Mouse (Mus musculus) CD4-positive, CD25-positive, alpha-beta regulatory T cell, adult 4 months (primary cell): Measurements from ENCODE around the gene Pdzk1. TPM values are rescaled to one million over a fixed set of nuclear protein-coding genes. Genes with fewer than 3 reads are reported as not detected.

Experiments used
- ATAC-seq: one replicate; pipeline ENCODE4 v1.8.0; 2017
- polyA plus RNA-seq, 2 experiments: library from polyadenylated mRNA; unstranded; fragments of 100-300 nt; shearing (Covaris generic); gene quantifications; one replicate each; pipeline ENCODE4 v1.2.1; 2017

The Pdzk1 gene
- polyA plus RNA-seq, 2 experiments from 2014 or later: 0.32 to 0.85 TPM

- peak; percentile 27 for ATAC-seq
Observed at GRCm38 (mm10) chr3:96883690-96884089, 54.6 kb downstream of the Pdzk1 start.

GRCm38 (mm10) chr3:96902336-96902999 lies 73.4 kb downstream of the Pdzk1 start:
- no peak for ATAC-seq

- no peak for ATAC-seq
Observed at GRCm38 (mm10) chr3:96904393-96904792, 75.3 kb downstream of the Pdzk1 start, which contains the start of gene Gja5. Gene Gja5 (plus strand): TSS chr3:96904693.

GRCm38 (mm10) chr3:96904851-96905541 lies 75.9 kb downstream of the Pdzk1 start, which contains the start of gene Gpr89:
Gene Gpr89 (minus strand): TSS chr3:96905346.
- ATAC-seq: peak; percentile 97

- no peak for ATAC-seq
Observed at GRCm38 (mm10) chr3:96905592-96905991, 76.5 kb downstream of the Pdzk1 start.

Other genes with a start within 250 kb of the Pdzk1 start
- gene Polr3gl, start 235.1 kb upstream of the Pdzk1 start, polyA plus RNA-seq: 10 to 100 TPM; 40.6 to 51.4 TPM
- not detected for gene Ankrd34a, start 232.6 kb upstream of the Pdzk1 start, polyA plus RNA-seq
- under 1 TPM; 0.41 to 0.77 TPM for gene Lix1l, start 228.1 kb upstream of the Pdzk1 start, polyA plus RNA-seq
- gene Rbm8a, start 199.4 kb upstream of the Pdzk1 start, polyA plus RNA-seq: 100 to 1,000 TPM; 102 to 135 TPM
- gene Pex11b, start 193.9 kb upstream of the Pdzk1 start, polyA plus RNA-seq: 10 to 100 TPM; 56.4 to 70.5 TPM
- under 1 TPM in 1 of 2 experiments, not detected in 1; 0.11 TPM for gene Gm42957, start 193.8 kb upstream of the Pdzk1 start, polyA plus RNA-seq
- gene Itga10, start 183.7 kb upstream of the Pdzk1 start, polyA plus RNA-seq: under 1 TPM; 0.19 to 0.42 TPM
- gene Ankrd35, start 159.2 kb upstream of the Pdzk1 start, polyA plus RNA-seq: not detected
- 10 to 100 TPM; 41.9 to 83.2 TPM for gene Pias3, start 132.9 kb upstream of the Pdzk1 start, polyA plus RNA-seq
- gene Nudt17, start 120.7 kb upstream of the Pdzk1 start, polyA plus RNA-seq: 1 to 10 TPM in 1 of 2 experiments, under 1 TPM in 1; 0.87 to 1.9 TPM
- gene Polr3c, start 101.7 kb upstream of the Pdzk1 start, polyA plus RNA-seq: 10 to 100 TPM; 59.7 to 80.3 TPM
- gene Rnf115, start 101.6 kb upstream of the Pdzk1 start, polyA plus RNA-seq: 10 to 100 TPM; 42.2 to 45.5 TPM
- gene Cd160, start 67 bp downstream of the Pdzk1 start, polyA plus RNA-seq: 10 to 100 TPM; 29.0 to 38.4 TPM
- not detected for gene Gja5, start 75.4 kb downstream of the Pdzk1 start, polyA plus RNA-seq
- gene Gpr89, start 76.1 kb downstream of the Pdzk1 start, polyA plus RNA-seq: 10 to 100 TPM; 30.1 to 39.6 TPM
- not detected for gene Gja8, start 96.7 kb downstream of the Pdzk1 start, polyA plus RNA-seq